Mouse (Mus musculus) neural tube, embryonic 12.5 days (tissue): ENCODE measurements around the gene Cad. TPM values are rescaled to one million over a fixed set of nuclear protein-coding genes. Genes with fewer than 3 reads are reported as not detected.

Experiments used
- polyA plus RNA-seq: library from polyadenylated mRNA; unstranded; fragments of >200 nt; fragmentation: Nextera tagmentation; extraction: Ambion mirVana; gene quantifications from 2 replicates; pipeline ENCODE4 v1.2.1, GENCODE M21; 2016

Gene Cad
- polyA plus RNA-seq, 1 experiment from 2014 or later: 30.1 TPM

Other genes with a start within 250 kb of the Cad start
- 79.8 and 80.1 TPM in 2 replicates for gene Mapre3, start 240.1 kb upstream of the Cad start, polyA plus RNA-seq
- gene Tmem214, start 186.8 kb upstream of the Cad start, polyA plus RNA-seq: 60.2 and 61.4 TPM in 2 replicates
- gene Agbl5, start 166.1 kb upstream of the Cad start, polyA plus RNA-seq: 27.5 and 29.0 TPM in 2 replicates
- 294 and 304 TPM in 2 replicates for gene Ost4, start 147.0 kb upstream of the Cad start, polyA plus RNA-seq
- 63.7 and 75.3 TPM in 2 replicates for gene Emilin1, start 141.4 kb upstream of the Cad start, polyA plus RNA-seq
- gene Khk, start 133.3 kb upstream of the Cad start, polyA plus RNA-seq: 6.7 and 8.6 TPM in 2 replicates
- gene Cgref1, start 109.2 kb upstream of the Cad start, polyA plus RNA-seq: 15.9 and 17.7 TPM in 2 replicates
- 128 and 130 TPM in 2 replicates for gene Preb, start 94.4 kb upstream of the Cad start, polyA plus RNA-seq
- not detected in 2 replicates for gene Tcf23, start 86.1 kb upstream of the Cad start, polyA plus RNA-seq
- 119 and 125 TPM in 2 replicates for gene Atraid, start 6.5 kb upstream of the Cad start, polyA plus RNA-seq
- gene Slc5a6, start 5.9 kb upstream of the Cad start, polyA plus RNA-seq: 11.0 and 12.2 TPM in 2 replicates
- not detected in 2 replicates for gene Dnajc5g, start 51.5 kb downstream of the Cad start, polyA plus RNA-seq
- gene Slc30a3, start 53.5 kb downstream of the Cad start, polyA plus RNA-seq: 16.2 and 18.8 TPM in 2 replicates
- gene Trim54, start 61.9 kb downstream of the Cad start, polyA plus RNA-seq: 0.79 and 0.88 TPM in 2 replicates
- gene Ucn, start 84.0 kb downstream of the Cad start, polyA plus RNA-seq: not detected in 2 replicates
- gene Mpv17, start 99.5 kb downstream of the Cad start, polyA plus RNA-seq: 50.3 and 51.5 TPM in 2 replicates
- 1.5 and 2.4 TPM in 2 replicates for gene Gm29609, start 125.1 kb downstream of the Cad start, polyA plus RNA-seq
- gene Gtf3c2, start 125.4 kb downstream of the Cad start, polyA plus RNA-seq: 86.7 and 90.5 TPM in 2 replicates
- 131 and 134 TPM in 2 replicates for gene Snx17, start 138.4 kb downstream of the Cad start, polyA plus RNA-seq
- 71.7 and 80.3 TPM in 2 replicates for gene Eif2b4, start 138.7 kb downstream of the Cad start, polyA plus RNA-seq
- gene Zfp513, start 147.5 kb downstream of the Cad start, polyA plus RNA-seq: 24.2 and 27.3 TPM in 2 replicates
- 151 and 161 TPM in 2 replicates for gene Ppm1g, start 165.9 kb downstream of the Cad start, polyA plus RNA-seq
- gene Nrbp1, start 186.1 kb downstream of the Cad start, polyA plus RNA-seq: 150 TPM in 2 replicates
- 0.80 and 0.90 TPM in 2 replicates for gene Gm9970, start 186.5 kb downstream of the Cad start, polyA plus RNA-seq
- 3.1 and 5.1 TPM in 2 replicates for gene Krtcap3, start 196.9 kb downstream of the Cad start, polyA plus RNA-seq
- 41.2 and 43.9 TPM in 2 replicates for gene Ift172, start 236.3 kb downstream of the Cad start, polyA plus RNA-seq
- 79.5 and 80.7 TPM in 2 replicates for gene Fndc4, start 241.3 kb downstream of the Cad start, polyA plus RNA-seq
- 0.23 and 0.49 TPM in 2 replicates for gene Gckr, start 242.7 kb downstream of the Cad start, polyA plus RNA-seq